Comparison of ENCODE assay signal across 23 mouse cellular contexts in the genomic region with DNA sequence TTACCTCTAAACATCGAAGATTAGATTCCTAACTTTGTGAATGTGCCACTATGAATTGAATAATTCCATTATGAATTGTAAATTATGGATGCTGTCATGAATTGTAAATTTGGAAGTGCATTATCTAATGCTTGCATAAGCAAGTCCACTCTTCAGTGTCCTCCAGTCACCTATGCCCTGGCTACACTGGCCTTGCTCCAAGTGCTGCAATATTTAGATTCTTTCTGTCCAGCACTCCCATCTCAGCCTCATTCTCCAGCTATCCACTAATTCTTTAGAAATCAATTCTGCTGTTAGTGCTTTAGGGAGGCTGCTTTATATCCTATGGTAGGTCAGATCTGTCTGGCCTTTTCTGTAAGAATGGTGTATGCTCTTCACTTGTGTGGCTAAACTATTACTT.
"Had no signal": no experiment of that assay in that cellular context is flagged by ENCODE, and none has a peak within 500 bp of the region (broad histone marks: within the 10 kb centered on the region; RNA-seq: fewer than 3 reads in every experiment).

No protein-coding gene starts in this region.

- H3K4me3 ChIP-seq: lung, embryonic 15.5 days; megakaryocyte, embryonic 14.5 days; midbrain, embryonic 13.5 days; midbrain, embryonic 15.5 days; neural tube, embryonic 13.5 days; neural tube, embryonic 15.5 days; stomach, embryonic 15.5 days had no signal

- H3K9ac ChIP-seq: liver, postnatal 0 days; lung, embryonic 15.5 days; midbrain, embryonic 13.5 days; midbrain, embryonic 15.5 days; neural tube, embryonic 13.5 days; neural tube, embryonic 15.5 days; stomach, embryonic 15.5 days had no signal

- H3K4me1 ChIP-seq: lung, embryonic 15.5 days; megakaryocyte, embryonic 14.5 days; midbrain, embryonic 13.5 days; midbrain, embryonic 15.5 days; neural tube, embryonic 13.5 days; neural tube, embryonic 15.5 days; stomach, embryonic 15.5 days had no signal

- H3K9me3 ChIP-seq: lung, embryonic 15.5 days; megakaryocyte, embryonic 14.5 days; midbrain, embryonic 13.5 days; midbrain, embryonic 15.5 days; neural tube, embryonic 13.5 days; neural tube, embryonic 15.5 days; stomach, embryonic 15.5 days had no signal

- H3K27ac ChIP-seq: lung, embryonic 15.5 days; macrophage; midbrain, embryonic 13.5 days; midbrain, embryonic 15.5 days; neural tube, embryonic 13.5 days; neural tube, embryonic 15.5 days; stomach, embryonic 15.5 days; stomach, postnatal 0 days had no signal

- H3K27me3 ChIP-seq: lung, embryonic 15.5 days; megakaryocyte, embryonic 14.5 days; midbrain, embryonic 13.5 days; midbrain, embryonic 15.5 days; neural tube, embryonic 13.5 days; neural tube, embryonic 15.5 days; stomach, embryonic 15.5 days had no signal

- H3K4me2 ChIP-seq: lung, embryonic 15.5 days; midbrain, embryonic 11.5 days; midbrain, embryonic 13.5 days; midbrain, embryonic 15.5 days; neural tube, embryonic 13.5 days; neural tube, embryonic 15.5 days; stomach, embryonic 15.5 days had no signal

- DNase-seq: liver, postnatal 0 days; lung, adult 2 months; lung, postnatal 14 days; lung, postnatal 36 days; retina, postnatal 1 day; right cerebral cortex, adult 18-20 months; right cerebral cortex, postnatal 25 days; right cerebral cortex, postnatal 4 days; spleen, adult 18-20 months; thymus, adult 2 months; thymus, postnatal 25 days; thymus, postnatal 4 days had no signal

- ATAC-seq: liver, postnatal 0 days; lung, postnatal 0 days; midbrain, embryonic 13.5 days; midbrain, embryonic 15.5 days had no signal

- H3K36me3 ChIP-seq: lung, embryonic 15.5 days; midbrain, embryonic 13.5 days; midbrain, embryonic 15.5 days; neural tube, embryonic 13.5 days; neural tube, embryonic 15.5 days; stomach, embryonic 15.5 days had no signal
